Mouse (Mus musculus) spleen, adult 2 months (tissue): ENCODE results near the gene Eif2b4. TPM values are rescaled to one million over a fixed set of nuclear protein-coding genes. Genes with fewer than 3 reads are reported as not detected.
A peak's percentile ranks its signal among the peaks of the same experiment; 100 is the strongest.
"Not testable (repeated sequence)": the region's sequence is repeated elsewhere in the genome, so short reads cannot be mapped to it uniquely, and the experiment has no call there.

Experiments
- DNase-seq, 2 experiments: peaks; one replicate each; pipeline versions ENCODE4 v3.0.0 to v3.0.0-alpha.2; 2012 to 2021; ENCODE audit warnings: low spot score in 2 of 2, low read depth in 1 of 2
- H3K27ac ChIP-seq: fragments of 200-500 bp; 2 replicates; pipeline ENCODE4 v1.5.1; 2012; ENCODE audit warnings: low read length, inconsistent platforms; ENCODE audit not compliant: insufficient read depth
- H3K27me3 ChIP-seq: fragments of 200-500 bp; 2 replicates; pipeline ENCODE4 v1.6.1; 2012; ENCODE audit warnings: mild to moderate bottlenecking, moderate library complexity, low read length, inconsistent platforms; ENCODE audit not compliant: control insufficient read depth, insufficient read depth
- H3K36me3 ChIP-seq: fragments of 200-500 bp; 2 replicates; pipeline ENCODE4 v1.6.1; 2012; ENCODE audit warnings: mild to moderate bottlenecking, low read length, inconsistent platforms; ENCODE audit not compliant: control insufficient read depth, insufficient read depth
- H3K4me1 ChIP-seq: fragments of 200-500 bp; 2 replicates; pipeline ENCODE4 v1.6.1; 2011; ENCODE audit warnings: inconsistent platforms; ENCODE audit not compliant: control insufficient read depth, insufficient read depth, insufficient read length
- H3K4me3 ChIP-seq: fragments of 200-500 bp; 2 replicates; pipeline ENCODE4 v1.5.1; 2011; ENCODE audit warnings: mild to moderate bottlenecking, inconsistent platforms; ENCODE audit not compliant: insufficient read depth, insufficient read length; ENCODE audit errors: extremely low read depth
- CTCF ChIP-seq: fragments of 200-500 bp; IDR thresholded peaks from 2 replicates; pipeline ENCODE4 v1.5.1; 2011; ENCODE audit warnings: mild to moderate bottlenecking, inconsistent platforms; ENCODE audit not compliant: insufficient read depth, insufficient read length, insufficient replicate concordance; ENCODE audit errors: extremely low read depth
- POLR2A ChIP-seq: fragments of 200-500 bp; IDR thresholded peaks from 2 replicates; pipeline ENCODE4 v1.6.1; 2011; ENCODE audit warnings: low read depth, low read length, inconsistent platforms
- WGBS: fragments of 180-500 bp; shearing (Covaris S2); methylation state at CpG from one replicate; pipeline ENCODE4 v1.1.7; 2018; 5-methylcytosine and 5-hydroxymethylcytosine counted together
- polyA plus RNA-seq: library from polyadenylated mRNA; depleted of rRNA; stranded (reverse); fragments of >200 nt; gene quantifications from 2 replicates; pipeline ENCODE4 v1.2.3, GENCODE M21; 2012

Gene Eif2b4
- polyA plus RNA-seq, 1 experiment, result 31.9 TPM

DNA sequence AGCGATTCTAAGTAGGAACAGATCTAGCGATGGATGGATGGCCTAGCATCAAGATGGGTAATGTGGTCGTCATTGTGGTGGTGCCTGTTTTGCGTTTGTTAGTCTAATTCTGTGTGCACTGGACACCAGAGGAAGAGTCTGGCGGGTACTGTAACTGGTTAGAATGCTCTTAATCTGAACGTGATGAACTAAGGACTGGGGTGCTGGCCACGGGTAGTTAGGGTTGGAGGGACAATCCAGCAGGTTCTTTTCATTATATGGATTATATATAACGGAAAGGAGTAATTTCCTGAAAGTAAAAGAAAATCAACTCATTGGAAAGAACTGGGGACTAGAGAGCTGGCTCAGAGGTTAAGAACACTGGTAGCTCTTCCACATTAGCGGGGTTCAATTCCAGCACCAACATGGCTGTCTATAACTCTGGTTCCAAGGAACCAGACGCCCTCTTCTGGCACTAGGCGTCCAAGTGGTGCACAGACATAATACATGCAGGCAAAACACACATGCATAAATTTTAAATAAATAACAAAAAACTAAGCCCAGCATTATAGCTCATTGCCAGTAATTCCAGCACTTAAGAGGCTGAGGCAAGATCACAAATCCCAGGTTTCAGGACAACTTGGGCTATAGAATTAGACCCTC, 28.2 kb upstream of the Eif2b4 start:
- TF ChIP-seq CTCF (no peak), POLR2A (no peak)
- peak in 1 of 2 experiments; percentile 13 for DNase-seq
- peak overlapping the region; percentile 91 for H3K27ac ChIP-seq
- H3K36me3 ChIP-seq, result no peaks in the 10 kb centered on the region
- H3K4me3 ChIP-seq, result peak overlapping the region; percentile 95
- H3K4me1 ChIP-seq, result peaks cover 8% of the 10 kb centered on the region
- WGBS, result 35% methylated on average over 11 of the region's 11 CpGs
- no peaks in the 10 kb centered on the region for H3K27me3 ChIP-seq

DNA sequence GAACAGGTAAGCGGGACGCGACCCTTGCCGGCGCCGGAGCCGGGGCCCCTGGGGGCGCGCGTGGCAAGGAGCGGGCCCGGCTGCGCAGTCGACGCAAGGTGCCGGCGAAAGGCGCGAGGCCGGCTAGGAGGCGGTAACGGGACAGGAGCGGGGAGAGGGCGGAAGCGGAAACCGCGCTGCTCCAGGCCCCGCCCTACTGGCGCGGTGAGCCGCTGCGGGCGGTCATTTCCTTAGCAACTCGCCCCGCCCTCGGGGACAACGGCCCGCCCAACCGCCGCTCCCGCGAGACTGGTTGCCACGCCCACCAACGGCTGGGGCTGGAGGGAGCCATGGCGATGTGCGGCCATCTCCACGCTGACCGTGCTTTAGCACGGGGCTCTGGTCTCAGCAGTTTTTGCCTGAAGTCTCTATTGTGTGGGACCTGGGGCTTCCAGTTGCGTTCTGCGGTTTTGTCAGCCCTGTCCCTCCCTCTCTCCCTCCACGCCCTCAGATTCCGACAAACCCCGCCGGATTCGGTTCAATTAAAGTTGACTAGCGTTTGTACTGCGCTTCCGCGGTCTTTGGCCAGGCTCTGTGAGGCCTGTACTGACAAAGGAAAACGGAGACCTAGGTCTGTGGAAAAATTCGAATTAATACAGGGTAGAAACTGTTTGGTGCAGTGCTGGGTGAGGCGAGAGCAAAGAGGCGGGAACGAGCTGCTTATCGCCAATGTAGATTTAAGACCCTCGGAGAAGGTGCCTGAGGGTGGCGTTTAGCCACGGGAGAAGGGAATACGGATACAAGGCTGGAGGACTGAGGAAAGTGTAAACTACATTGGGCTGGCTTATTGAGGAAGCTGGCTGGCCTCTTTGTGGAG, 27.4 kb upstream of the Eif2b4 start, which contains the start of gene Ppm1g:
TSS of gene Ppm1g (minus strand) at position 240 of the 856 bp plus-strand sequence.
- Histone ChIP-seq H3K36me3 (no peaks in the 10 kb centered on the region), H3K4me1 (peaks cover 8% of the 10 kb centered on the region), H3K27ac (peak within 1 kb of the TSS; percentile 93), H3K27me3 (no peaks in the 10 kb centered on the region), H3K4me3 (peak within 1 kb of the TSS; percentile 95)
- no peak for TF ChIP-seq CTCF
- TF ChIP-seq POLR2A, result peak; percentile 95
- peak; percentile 88 to 97 for DNase-seq
- under 1% methylated on average over 61 of the region's 70 CpGs for WGBS

DNA sequence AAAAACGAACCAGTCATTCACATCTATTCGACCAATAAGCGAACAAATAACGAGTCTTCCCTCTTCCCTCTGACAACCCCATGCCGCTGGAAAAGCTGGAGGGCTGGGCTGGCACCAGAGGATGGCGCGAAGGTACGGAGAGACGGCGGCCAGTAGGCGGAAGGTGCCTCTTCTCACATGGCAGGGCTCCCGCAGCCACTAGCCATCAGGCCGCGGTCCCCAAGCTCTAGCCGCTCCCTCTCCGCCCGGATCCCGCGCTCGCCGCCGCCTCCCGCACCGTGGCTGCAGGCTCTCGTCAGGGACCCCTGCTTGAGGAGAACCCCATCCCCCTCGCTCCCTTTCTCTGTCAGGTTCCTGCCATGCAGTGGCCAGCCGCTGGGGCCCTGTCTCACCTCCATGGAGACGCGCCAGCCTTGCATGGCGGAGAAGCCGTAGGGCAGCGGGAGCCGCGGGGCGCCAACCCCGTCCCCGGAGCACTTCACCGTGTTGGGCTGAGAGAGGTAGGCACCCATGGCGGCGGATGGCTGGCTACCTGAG, 26.7 kb upstream of the Eif2b4 start:
- TF ChIP-seq CTCF, result no peak
- no peak for TF ChIP-seq POLR2A
- peak overlapping the region; percentile 93 for H3K27ac ChIP-seq
- H3K4me1 ChIP-seq, result peaks cover 8% of the 10 kb centered on the region
- no peak for DNase-seq
- H3K27me3 ChIP-seq, result no peaks in the 10 kb centered on the region
- no peaks in the 10 kb centered on the region for H3K36me3 ChIP-seq
- peak overlapping the region; percentile 95 for H3K4me3 ChIP-seq
- WGBS, result under 1% methylated on average over 40 of the region's 40 CpGs

DNA sequence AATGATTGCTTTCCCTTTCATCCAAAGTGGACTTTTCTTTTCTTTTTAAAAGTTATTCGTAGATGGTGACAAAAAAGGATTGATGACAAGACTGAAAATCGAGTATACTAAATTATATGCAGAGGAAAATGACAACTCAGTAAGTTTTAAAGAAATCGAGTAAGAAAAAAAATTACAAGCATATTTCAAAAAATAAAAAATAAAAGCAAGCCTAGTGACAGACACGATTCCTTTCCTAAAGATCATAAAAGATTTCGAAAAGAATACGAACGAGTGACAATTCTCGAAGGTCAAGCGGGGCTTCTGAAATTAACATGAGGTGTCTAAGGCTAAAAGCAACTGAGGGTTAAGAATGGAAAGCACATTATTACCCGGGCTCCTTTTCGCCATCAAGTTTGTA, 26.2 kb upstream of the Eif2b4 start:
- TF ChIP-seq CTCF (no peak), POLR2A (no peak)
- Histone ChIP-seq H3K27me3 (no peaks in the 10 kb centered on the region), H3K36me3 (no peaks in the 10 kb centered on the region), H3K4me1 (peaks cover 8% of the 10 kb centered on the region), H3K27ac (no peak overlapping the region; the same call in 1 of the 2 replicates), H3K4me3 (peak overlapping the region; percentile 95)
- DNase-seq, result no peak
- WGBS, result under 1% methylated on average over 11 of the region's 11 CpGs

DNA sequence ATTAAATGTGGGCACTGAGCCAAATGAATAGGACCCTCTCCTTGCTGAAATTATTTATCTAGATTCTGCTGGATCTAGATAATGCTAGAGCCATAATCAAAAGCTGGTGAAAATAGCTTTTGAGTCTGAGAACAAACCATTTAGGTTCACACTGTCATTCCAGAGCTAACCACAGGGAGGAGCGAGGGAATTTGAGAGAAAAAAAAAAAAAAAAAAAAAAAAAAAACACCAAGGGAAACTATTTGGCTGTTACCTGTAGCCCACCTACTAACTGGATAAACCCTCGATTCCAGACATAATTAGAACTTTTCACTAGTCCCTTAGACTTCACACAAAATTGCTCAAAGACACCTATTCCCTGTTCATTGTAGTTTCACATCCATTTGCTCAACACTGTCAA, 25.8 kb upstream of the Eif2b4 start:
- Histone ChIP-seq H3K27me3 (no peaks in the 10 kb centered on the region), H3K4me3 (no peak overlapping the region), H3K4me1 (peaks cover 8% of the 10 kb centered on the region), H3K36me3 (no peaks in the 10 kb centered on the region), H3K27ac (no peak overlapping the region)
- DNase-seq, result no peak
- no peak for TF ChIP-seq CTCF
- TF ChIP-seq POLR2A, result no peak
- 6% methylated on average over 2 of the region's 2 CpGs for WGBS

DNA sequence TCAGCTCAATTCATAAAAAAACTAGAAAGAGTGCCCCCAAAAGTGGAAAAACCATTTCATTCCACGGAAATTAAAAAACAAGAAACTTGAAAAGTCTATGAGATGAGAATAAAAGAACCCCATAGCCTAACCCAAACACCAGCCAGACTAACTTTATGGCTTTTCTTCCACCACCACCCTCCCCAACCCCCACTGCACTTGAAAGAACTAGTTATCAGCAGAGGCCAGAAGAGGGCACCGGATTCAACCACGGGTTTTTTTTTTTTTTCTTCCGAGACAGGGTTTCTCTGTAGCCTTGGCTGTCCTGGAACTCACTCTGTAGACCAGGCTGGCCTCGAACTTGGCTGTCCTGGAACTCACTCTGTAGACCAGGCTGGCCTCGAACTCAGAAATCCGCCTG, 25.1 kb upstream of the Eif2b4 start:
- Histone ChIP-seq H3K4me3 (no peak overlapping the region), H3K4me1 (peaks cover 8% of the 10 kb centered on the region), H3K27me3 (no peaks in the 10 kb centered on the region), H3K36me3 (no peaks in the 10 kb centered on the region), H3K27ac (no peak overlapping the region)
- WGBS, result 29% methylated on average over 7 of the region's 7 CpGs
- DNase-seq, result peak in 1 of 2 experiments; percentile 16
- TF ChIP-seq CTCF (no peak), POLR2A (no peak)

DNA sequence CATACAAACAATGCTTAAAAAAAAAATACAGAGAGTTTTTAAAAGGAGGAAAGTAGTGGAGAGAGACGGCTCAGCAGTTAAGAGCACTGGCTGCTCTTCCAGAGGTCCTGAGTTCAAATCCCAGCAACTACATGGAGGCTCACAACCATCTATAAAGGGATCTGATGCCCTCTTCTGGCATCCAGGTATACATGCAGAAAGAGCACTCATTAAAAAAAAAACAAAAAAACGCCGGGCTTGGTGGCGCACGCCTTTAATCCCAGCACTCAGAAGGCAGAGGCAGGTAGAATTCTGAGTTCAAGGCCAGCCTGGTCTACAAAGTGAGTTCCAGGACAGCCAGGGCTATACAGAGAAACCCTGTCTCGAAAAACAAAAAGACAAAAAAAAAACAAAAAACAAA, 23.3 kb upstream of the Eif2b4 start:
- not testable (repeated sequence) for DNase-seq, H3K36me3 ChIP-seq, H3K4me3 ChIP-seq, H3K27me3 ChIP-seq, H3K27ac ChIP-seq, H3K4me1 ChIP-seq
- WGBS, result 83% methylated on average over 6 of the region's 6 CpGs
